Mouse (Mus musculus): ENCODE data around the gene Uts2r.

DNA sequence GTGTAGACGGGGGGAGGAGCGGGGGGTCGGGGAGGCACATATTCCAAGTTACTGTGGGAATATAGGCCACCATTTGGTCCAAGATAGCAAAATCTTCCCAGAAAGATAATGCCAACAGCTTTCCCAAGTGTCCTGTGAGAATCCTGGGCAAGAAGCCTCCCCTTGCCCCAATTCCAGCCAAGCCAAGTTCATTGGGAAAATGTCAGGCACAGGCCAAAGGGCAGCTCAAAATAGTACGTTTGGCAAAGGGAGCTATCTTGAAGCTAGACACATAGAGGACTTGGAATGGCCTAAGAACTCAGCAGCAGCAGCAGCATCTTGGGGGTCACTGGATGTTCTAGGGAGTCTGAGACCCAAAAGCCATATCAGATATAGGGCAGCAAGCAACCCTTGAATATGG lies 3.7 kb downstream of the Uts2r start:
- no peak for TF ChIP-seq EP300 (IDR thresholded peaks at IDR 0.05)
- TF ChIP-seq CTCF (IDR thresholded peaks at IDR 0.05): no peak
